Mouse (Mus musculus): Measurements from ENCODE around the gene Mydgf.
A peak's percentile ranks its signal among the peaks of the same experiment; 100 is the strongest.

Mydgf gene

DNA sequence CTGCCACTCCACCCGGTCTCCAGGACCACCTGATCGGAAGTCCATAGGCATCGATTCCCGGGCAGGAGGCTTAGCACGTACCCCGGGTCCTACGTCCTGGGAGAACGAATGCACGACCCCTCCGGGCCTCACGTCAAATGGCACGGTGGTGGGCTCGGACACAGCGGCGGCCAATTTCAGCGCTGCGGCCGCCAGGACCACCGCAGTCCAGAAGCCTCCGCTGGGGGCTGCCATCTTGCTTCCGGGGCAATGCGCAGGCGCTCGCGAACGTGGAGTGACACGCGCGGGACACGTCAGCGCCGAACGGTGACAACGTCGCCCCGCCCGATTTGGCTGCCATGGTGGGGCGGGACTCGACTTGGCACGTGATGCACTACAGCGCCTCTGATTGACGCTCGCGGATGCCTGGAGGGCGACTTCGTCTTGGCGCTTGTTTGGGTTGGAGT, at the start of gene Mydgf:
Gene Mydgf, minus strand, starts transcription at position 263 of the 446 bp plus-strand sequence.
- DNase-seq (ENCODE audit: low spot score in 2 of 2): peak; percentile 90 to 91

GRCm38 (mm10) chr17:56233389-56233788, 49.7 kb upstream of the Mydgf start:
- no peak for DNase-seq (ENCODE audit: low spot score in 2 of 2)

GRCm38 (mm10) chr17:56229943-56230342, 46.2 kb upstream of the Mydgf start:
- DNase-seq (ENCODE audit: low spot score in 2 of 2): no peak

- no peak for DNase-seq (ENCODE audit: low spot score in 2 of 2)
Observed at GRCm38 (mm10) chr17:56226566-56226965, 42.8 kb upstream of the Mydgf start.

- no peak for DNase-seq (ENCODE audit: low spot score in 2 of 2)
Observed at GRCm38 (mm10) chr17:56224916-56225315, 41.2 kb upstream of the Mydgf start.

GRCm38 (mm10) chr17:56219805-56220204, 36.1 kb upstream of the Mydgf start:
- DNase-seq (ENCODE audit: low spot score in 2 of 2): no peak

DNA sequence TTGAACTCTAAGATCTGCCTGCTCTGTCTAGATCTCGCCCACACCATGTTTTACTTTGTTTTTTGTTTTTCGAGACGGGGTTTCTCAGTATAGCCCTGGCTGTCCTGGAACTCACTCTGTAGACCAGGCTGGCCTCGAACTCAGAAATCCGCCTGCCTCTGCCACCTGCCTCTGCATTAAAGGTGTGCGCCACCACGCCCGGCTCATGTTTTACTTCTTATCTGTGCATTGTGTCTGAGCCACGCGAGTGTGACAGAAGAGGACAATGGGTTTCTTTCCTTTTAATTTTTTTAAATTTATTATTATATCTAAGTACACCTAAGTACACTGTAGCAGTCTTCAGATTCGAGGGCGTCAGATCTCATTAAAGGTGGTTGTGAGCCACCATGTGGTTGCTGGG, 35.5 kb upstream of the Mydgf start:
- no peak for DNase-seq (ENCODE audit: low spot score in 2 of 2)

DNA sequence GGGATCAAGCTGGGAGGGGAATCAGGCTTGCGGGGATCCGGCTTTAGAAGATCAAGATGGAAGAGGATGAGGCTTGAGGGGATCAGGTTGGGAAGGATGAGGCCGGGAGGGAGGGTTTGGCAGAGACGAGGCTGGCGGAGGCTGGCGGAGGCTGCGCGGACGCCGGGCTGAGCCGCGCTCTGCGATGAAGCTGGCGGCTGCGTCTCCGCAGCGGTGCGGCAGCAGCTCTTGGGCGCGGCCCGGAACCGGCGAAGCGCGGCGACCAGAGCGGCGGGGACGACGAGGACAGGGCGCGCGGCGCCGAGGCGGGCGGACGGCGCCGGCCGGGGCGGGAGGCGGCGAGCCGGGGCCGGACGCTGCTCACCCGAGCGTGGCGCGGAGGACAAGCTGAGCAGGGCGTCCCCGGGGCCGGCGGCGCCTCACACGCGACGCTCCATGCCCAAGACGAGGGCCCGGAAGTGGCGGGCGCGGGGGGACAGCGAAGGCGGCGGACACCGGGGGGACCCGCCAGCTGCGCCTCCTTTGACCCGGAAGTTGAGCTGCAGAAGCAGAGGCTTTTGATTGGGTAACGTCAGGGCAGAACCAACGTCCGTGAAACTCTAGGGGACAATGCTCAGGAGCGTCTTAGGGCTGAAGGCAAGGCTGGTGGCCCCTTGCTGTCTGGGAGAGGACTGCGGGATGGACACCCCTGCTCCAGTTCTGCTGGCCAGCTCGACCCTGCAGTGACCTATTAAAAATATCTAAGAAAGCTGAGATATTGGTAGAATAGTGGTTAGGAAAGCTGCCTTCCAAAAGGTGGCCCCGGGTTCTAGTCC, 34.9 kb upstream of the Mydgf start, which contains the start of gene Dpp9:
Gene Dpp9, minus strand, starts transcription at position 529 of the 815 bp plus-strand sequence.
- DNase-seq (ENCODE audit: low spot score in 2 of 2): peak; percentile 82 to 84

DNA sequence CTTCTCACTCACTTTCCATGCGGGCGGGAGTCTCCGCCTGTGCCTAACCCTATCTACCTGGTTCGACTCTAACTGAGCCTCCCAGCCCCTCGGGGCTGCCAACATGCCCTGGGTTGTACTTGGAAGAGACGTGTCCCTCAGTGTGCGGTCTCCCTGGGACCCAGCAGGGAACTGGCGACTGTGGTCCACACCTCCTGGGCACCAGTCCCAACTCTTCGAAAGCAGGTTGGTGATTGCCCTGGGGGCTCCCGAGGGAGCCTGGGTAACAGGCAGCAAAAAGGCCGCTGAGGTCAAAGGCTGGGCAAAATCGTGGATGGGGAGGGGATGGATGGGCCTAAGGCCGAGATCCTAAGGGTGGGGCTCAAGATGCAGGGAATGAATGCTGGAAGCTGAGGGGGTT, 34.0 kb upstream of the Mydgf start:
- DNase-seq (ENCODE audit: low spot score in 2 of 2): no peak

DNA sequence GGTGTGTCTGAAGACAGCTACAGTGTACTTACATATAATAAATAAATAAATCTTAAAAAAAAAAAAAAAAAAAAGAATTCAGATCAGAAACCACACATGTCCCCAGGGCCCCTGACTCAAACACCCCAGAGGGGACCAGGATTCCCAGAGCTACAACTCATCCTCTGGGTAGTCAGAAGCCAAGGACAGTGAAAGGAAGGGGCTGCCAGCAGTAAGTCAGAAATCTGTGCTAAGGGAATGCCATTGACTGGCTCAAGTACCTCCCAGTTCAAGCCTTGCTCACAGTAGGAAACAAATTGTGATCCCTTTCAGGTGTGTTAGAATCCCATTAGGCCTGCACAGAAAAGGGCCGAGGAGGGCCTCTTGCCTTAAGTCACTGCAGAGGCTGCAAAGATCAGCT, 30.5 kb upstream of the Mydgf start:
- no peak for DNase-seq (ENCODE audit: low spot score in 2 of 2)

- DNase-seq (ENCODE audit: low spot score in 2 of 2): no peak
Observed at GRCm38 (mm10) chr17:56212676-56213075, 29.0 kb upstream of the Mydgf start.

DNA sequence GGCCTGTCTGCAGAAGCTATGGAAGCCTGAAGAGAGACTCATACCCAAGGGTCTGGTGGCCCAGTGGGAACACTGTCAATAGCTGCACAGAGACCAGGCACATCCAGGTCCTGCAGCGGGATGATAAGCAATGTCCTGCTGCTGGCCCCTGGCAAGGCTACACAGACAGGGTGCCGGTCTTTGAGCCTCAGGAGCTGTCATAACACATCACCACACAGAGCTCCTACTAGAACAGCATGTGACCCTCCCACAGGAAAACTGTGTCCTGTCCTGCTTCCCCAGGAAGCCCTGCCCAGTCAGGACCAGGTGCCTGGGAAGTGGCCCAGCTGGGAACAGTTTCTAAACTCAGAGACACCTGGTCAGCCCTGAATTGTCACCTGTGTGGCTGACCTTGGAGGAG, 27.4 kb upstream of the Mydgf start:
- no peak for DNase-seq (ENCODE audit: low spot score in 2 of 2)

- no peak for DNase-seq (ENCODE audit: low spot score in 2 of 2)
Observed at GRCm38 (mm10) chr17:56208821-56209220, 25.1 kb upstream of the Mydgf start.

DNA sequence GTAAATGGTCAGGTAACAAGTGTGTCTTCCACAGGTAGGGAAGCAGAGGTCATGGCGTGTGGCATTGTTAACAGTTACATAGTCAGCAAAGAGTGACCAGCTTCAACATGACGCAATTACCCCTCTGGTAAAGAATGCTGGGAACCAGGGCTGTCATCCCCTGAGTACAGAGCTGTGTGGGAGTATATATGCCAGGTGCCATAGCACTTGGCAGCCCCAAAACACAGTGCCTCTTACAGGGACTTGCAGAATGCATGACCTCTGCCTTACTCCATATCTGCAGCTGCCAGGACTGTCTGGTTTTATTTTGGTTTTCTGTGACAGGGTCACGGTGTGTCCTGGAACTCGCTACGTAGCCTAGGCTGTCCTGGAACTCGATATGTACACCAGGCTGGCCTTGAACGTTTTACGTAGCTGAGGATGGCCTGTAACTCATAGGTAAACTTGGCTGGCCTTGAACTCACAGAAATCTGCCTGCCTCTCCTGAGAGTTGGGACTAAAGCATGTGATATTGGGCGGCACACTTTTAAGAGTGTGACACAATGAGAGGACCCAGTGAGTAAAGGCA, 24.3 kb upstream of the Mydgf start:
- DNase-seq (ENCODE audit: low spot score in 2 of 2): no peak

DNA sequence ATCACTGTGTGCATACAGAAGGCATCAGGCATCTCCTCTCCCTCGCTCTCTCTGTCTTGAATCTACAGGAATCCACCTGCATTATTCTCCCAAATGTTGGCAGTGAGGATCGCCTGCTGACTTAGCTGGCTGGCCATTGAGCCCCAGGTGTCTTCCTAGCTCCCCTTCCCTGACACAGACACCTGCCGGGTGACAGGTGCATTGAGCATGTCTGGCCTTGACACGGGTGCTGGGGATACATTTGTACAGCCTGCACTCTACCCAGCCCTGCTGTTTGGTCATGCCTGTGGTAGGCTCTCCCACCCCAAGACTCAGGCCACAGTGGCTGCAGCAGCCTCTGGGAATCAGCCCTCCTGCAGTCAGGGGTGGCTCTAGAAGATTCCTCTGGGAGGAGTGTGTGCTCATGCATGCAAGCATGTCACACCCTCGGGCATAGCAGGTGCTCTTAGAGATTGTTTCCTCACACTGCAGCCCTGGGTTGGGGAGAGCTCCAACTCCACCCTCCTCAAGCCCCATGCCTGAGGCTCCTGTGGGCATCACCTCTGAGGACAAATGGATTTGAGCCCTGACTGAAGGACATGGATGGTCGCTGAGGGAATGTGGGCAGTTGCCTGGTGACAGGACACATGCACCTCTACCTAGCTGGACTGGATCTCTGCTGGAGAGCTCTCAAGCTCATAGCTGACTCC, 23.4 kb upstream of the Mydgf start:
- no peak for DNase-seq (ENCODE audit: low spot score in 2 of 2)

- no peak for DNase-seq (ENCODE audit: low spot score in 2 of 2)
Observed at GRCm38 (mm10) chr17:56206276-56206884, 22.7 kb upstream of the Mydgf start.

GRCm38 (mm10) chr17:56203729-56204128, 20.0 kb upstream of the Mydgf start:
- no peak for DNase-seq (ENCODE audit: low spot score in 2 of 2)

DNA sequence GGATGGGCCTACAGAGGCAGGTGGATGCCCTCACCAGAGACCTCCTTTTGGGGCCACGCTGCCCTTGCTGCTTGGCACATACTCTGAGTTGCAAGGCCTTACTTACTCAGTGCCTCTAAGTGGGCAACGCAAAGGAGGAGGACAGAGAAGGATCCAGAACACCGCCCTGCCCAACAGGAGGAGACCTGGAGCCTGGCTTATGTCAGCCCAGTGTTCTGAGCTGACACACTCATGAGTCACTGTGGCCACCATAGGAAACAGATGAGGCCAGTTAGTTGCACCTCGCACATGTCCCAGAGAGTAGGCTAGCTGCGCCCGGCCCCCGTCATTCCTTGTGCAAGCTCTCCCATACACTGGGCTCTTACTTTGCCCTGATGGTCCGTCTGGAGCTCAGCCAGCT, 18.8 kb upstream of the Mydgf start:
- DNase-seq (ENCODE audit: low spot score in 2 of 2): no peak

DNA sequence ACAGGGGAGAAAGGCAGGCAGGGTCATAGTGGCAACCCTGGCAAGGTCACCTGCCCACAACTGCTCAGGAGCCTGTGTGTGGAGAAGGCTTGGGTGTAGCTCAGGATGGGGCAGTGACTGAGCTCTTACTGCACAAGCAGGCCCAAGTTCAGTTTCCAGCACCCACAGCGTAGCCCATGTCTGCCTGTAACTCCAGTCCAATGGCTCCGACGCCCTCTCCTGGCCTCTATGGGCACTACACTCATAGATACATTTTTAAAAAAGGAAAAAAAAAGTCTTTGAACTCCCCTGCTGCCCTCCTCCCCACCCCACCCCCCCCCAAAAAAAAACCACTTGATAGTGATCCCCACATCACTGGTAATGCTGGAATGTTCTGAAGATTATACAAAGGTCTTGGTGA, 17.9 kb upstream of the Mydgf start:
- DNase-seq (ENCODE audit: low spot score in 2 of 2): no peak

DNA sequence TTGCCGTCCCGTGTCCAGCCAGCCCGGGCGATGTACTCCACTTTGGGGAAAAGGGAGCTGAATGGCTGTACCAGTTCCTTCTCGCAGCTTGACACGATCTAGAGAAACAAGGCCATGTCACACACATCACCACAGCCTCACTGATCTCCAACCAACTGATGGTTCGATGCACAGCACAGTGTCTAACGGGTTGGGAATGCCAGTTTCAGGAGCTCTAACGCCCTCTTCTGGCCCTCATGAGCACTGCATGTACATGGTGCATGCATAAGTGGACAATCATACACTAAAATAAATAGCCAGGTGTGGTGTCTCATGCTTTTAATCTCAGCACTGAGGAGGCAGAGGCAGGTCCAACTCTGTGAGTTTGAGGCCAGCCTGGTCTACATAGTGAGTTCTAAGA, 16.9 kb upstream of the Mydgf start:
- no peak for DNase-seq (ENCODE audit: low spot score in 2 of 2)

DNA sequence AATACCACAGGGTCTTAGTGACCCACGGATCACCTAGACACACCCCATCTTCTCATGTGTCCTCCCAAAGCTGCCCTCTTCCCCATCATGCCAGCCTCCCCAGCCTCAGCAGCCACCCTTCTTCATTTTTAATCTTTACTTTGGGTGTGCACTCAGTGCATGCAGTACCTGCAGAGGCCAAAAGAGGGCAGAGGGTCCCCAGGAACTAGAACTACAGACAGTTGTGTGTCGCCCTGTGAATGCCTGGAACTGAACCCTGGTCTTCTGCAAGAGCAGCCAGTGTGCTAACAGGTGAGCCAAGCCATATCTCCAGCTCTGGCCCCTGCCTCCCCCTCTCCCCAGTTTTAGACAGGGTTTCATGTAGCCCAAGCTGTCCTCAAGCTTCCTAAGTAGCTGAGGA, 13.1 kb upstream of the Mydgf start:
- no peak for DNase-seq (ENCODE audit: low spot score in 2 of 2)

- no peak for DNase-seq (ENCODE audit: low spot score in 2 of 2)
Observed at GRCm38 (mm10) chr17:56194765-56195164, 11.0 kb upstream of the Mydgf start.
